9 mouse cellular contexts compared by ENCODE assay signal in genomic region chr14:51082599-51083581, GRCm38 (mm10). TPM values are rescaled to one million over a fixed set of nuclear protein-coding genes. Genes with fewer than 3 reads are reported as not detected.
DNase-seq lines count a peak whose midpoint lies in the region; ATAC-seq and TF ChIP-seq lines count a peak whose summit lies in the region.
"Had no signal": no experiment of that assay in that cellular context is flagged by ENCODE, and none has a peak within 500 bp of the region (broad histone marks: within the 10 kb centered on the region; RNA-seq: fewer than 3 reads in every experiment).

No protein-coding gene starts in this region.

- peaks cover 2% of the 10 kb centered on the region; the same call in 1 of the 2 replicates for H3K4me1 ChIP-seq in heart, embryonic 11.5 days (ENCODE audit: control insufficient read depth, insufficient read depth, low read length)
- H3K4me1 ChIP-seq in kidney, embryonic 14.5 days (ENCODE audit: control insufficient read depth, insufficient read depth, low read length): 0 out of 2 replicates have a peak, but pooled peaks cover 3% of the 10 kb centered on the region
- H3K4me1 ChIP-seq in liver, postnatal 0 days (ENCODE audit: insufficient read depth): peaks cover 15% of the 10 kb centered on the region
- peaks cover 7% of the 10 kb centered on the region for H3K4me1 ChIP-seq in neural tube, embryonic 11.5 days (ENCODE audit: control insufficient read depth, insufficient read depth, low read length)

- peak overlapping the region; percentile 74 for H3K9ac ChIP-seq in heart, embryonic 11.5 days (ENCODE audit: low read depth, low read length)
- H3K9ac ChIP-seq in kidney, embryonic 14.5 days (ENCODE audit: low read depth, low read length): peak overlapping the region; percentile 40
- peak overlapping the region; percentile 44 for H3K9ac ChIP-seq in liver, postnatal 0 days (replicated peaks)
- peak overlapping the region; percentile 30 for H3K9ac ChIP-seq in neural tube, embryonic 11.5 days (ENCODE audit: low read length)

- ATAC-seq in CD4-positive, CD25-positive, alpha-beta regulatory T cell, adult 4 months: peak; percentile 71
- peak; percentile 52 for ATAC-seq in heart, embryonic 11.5 days (replicated peaks; ENCODE audit: insufficient number of reproducible peaks, low FRiP score, low TSS enrichment)
- peak; percentile 67 for ATAC-seq in kidney, embryonic 14.5 days (ENCODE audit: low FRiP score, low TSS enrichment)
- ATAC-seq in liver, postnatal 0 days: peak; percentile 74
- ATAC-seq in neural tube, embryonic 11.5 days (ENCODE audit: insufficient read depth, low FRiP score, low TSS enrichment): peak; percentile 73

- no peaks in the 10 kb centered on the region for H3K36me3 ChIP-seq in heart, embryonic 11.5 days (ENCODE audit: control insufficient read depth, insufficient read depth, low read length)
- no peaks in the 10 kb centered on the region for H3K36me3 ChIP-seq in kidney, embryonic 14.5 days (ENCODE audit: control insufficient read depth, insufficient read depth, low read length)
- no peaks in the 10 kb centered on the region for H3K36me3 ChIP-seq in liver, postnatal 0 days (replicated peaks; ENCODE audit: insufficient read depth, low read length)
- no peaks in the 10 kb centered on the region for H3K36me3 ChIP-seq in neural tube, embryonic 11.5 days (ENCODE audit: control insufficient read depth, insufficient read depth, low read length)

- no peaks in the 10 kb centered on the region for H3K9me3 ChIP-seq in heart, embryonic 11.5 days (replicated peaks; ENCODE audit: control insufficient read depth, low read length)
- no peaks in the 10 kb centered on the region for H3K9me3 ChIP-seq in kidney, embryonic 14.5 days (ENCODE audit: control insufficient read depth, low read length)
- no peaks in the 10 kb centered on the region for H3K9me3 ChIP-seq in liver, postnatal 0 days (ENCODE audit: low read length)
- H3K9me3 ChIP-seq in neural tube, embryonic 11.5 days (ENCODE audit: control insufficient read depth, low read length): no peaks in the 10 kb centered on the region

- peak overlapping the region; percentile 88 for H3K4me2 ChIP-seq in heart, embryonic 11.5 days
- peak overlapping the region; percentile 65 for H3K4me2 ChIP-seq in kidney, embryonic 14.5 days (replicated peaks; ENCODE audit: low read depth, low read length)
- H3K4me2 ChIP-seq in liver, postnatal 0 days (ENCODE audit: low read depth, low read length): peak overlapping the region; percentile 86
- H3K4me2 ChIP-seq in neural tube, embryonic 11.5 days (ENCODE audit: low read depth): peak overlapping the region; percentile 75

- no peak for TF ChIP-seq EP300 in liver, postnatal 0 days (IDR thresholded peaks at IDR 0.05; ENCODE audit: low read depth)

- 3% methylated on average over 40 of the region's 40 CpGs for WGBS in heart, embryonic 11.5 days (ENCODE audit: insufficient replicate concordance)
- WGBS in kidney, embryonic 14.5 days: 3% methylated on average over 40 of the region's 40 CpGs
- WGBS in liver, postnatal 0 days (ENCODE audit: insufficient replicate concordance): 2% methylated on average over 40 of the region's 40 CpGs
- 3% methylated on average over 38 of the region's 40 CpGs for WGBS in neural tube, embryonic 11.5 days

- peak overlapping the region; percentile 15; the same call in 1 of the 2 replicates for H3K27ac ChIP-seq in heart, embryonic 11.5 days (ENCODE audit: low read depth, low read length)
- H3K27ac ChIP-seq in kidney, embryonic 14.5 days (ENCODE audit: low read depth, low read length): no peak overlapping the region
- peak overlapping the region; percentile 41 for H3K27ac ChIP-seq in liver, postnatal 0 days (ENCODE audit: low read depth)
- H3K27ac ChIP-seq in neural tube, embryonic 11.5 days (ENCODE audit: low read depth, low read length): no peak overlapping the region

- peak; percentile 48 for DNase-seq in adipocyte (ENCODE audit: low spot score)
- DNase-seq in embryo, embryonic 10.5 days (ENCODE audit: low spot score): peak; percentile 91
- peak; percentile 62 for DNase-seq in liver, postnatal 0 days
- DNase-seq in neural tube, embryonic 11.5 days (ENCODE audit: low spot score): peak; percentile 71
- DNase-seq in thymus, postnatal 14 days: peak; percentile 76

- H3K4me3 ChIP-seq in heart, embryonic 11.5 days (ENCODE audit: low read depth, low read length): peak overlapping the region; percentile 66
- H3K4me3 ChIP-seq in kidney, embryonic 14.5 days (ENCODE audit: low read length): peak overlapping the region; percentile 50
- H3K4me3 ChIP-seq in liver, postnatal 0 days (ENCODE audit: low read depth, low read length): peak overlapping the region; percentile 50
- H3K4me3 ChIP-seq in neural tube, embryonic 11.5 days (ENCODE audit: low read depth, low read length): peak overlapping the region; percentile 38

- no peaks in the 10 kb centered on the region for H3K27me3 ChIP-seq in heart, embryonic 11.5 days (ENCODE audit: control insufficient read depth, insufficient read depth, low read length)
- peaks cover 6% of the 10 kb centered on the region; the same call in 1 of the 2 replicates for H3K27me3 ChIP-seq in kidney, embryonic 14.5 days (ENCODE audit: control insufficient read depth, insufficient read depth, low read length)
- peaks cover 6% of the 10 kb centered on the region; the same call in 1 of the 2 replicates for H3K27me3 ChIP-seq in liver, postnatal 0 days (ENCODE audit: insufficient read depth, low read length)
- H3K27me3 ChIP-seq in neural tube, embryonic 11.5 days (ENCODE audit: control insufficient read depth, insufficient read depth, low read length): no peaks in the 10 kb centered on the region; the same call in 1 of the 2 replicates

- TF ChIP-seq CTCF in liver, postnatal 0 days (IDR thresholded peaks at IDR 0.05; ENCODE audit: low read depth): no peak

RNA-seq across cellular contexts. Expression of gene Rnase4, which starts 8.0 kb away (rescaled TPM):
- 10 to 100 TPM in 1 of 2 experiments, 1 to 10 TPM in 1; 9.8 to 16.6 TPM for polyA plus RNA-seq in CD4-positive, CD25-positive, alpha-beta regulatory T cell, adult 4 months (2017; shearing (Covaris generic))
- polyA plus RNA-seq in heart, embryonic 11.5 days (2014; fragmentation: Nextera tagmentation; extraction: Ambion mirVana): 11.5 and 12.6 TPM in 2 replicates
- 38.9 and 41.8 TPM in 2 replicates for polyA plus RNA-seq in kidney, embryonic 14.5 days (2014; fragmentation: Nextera tagmentation; extraction: Ambion mirVana)
- 221 and 337 TPM in 2 replicates for polyA plus RNA-seq in liver, postnatal 0 days (2015; fragmentation: Nextera tagmentation; extraction: Ambion mirVana)
- polyA plus RNA-seq in neural tube, embryonic 11.5 days (2014; fragmentation: Nextera tagmentation; extraction: Ambion mirVana): 12.3 and 12.7 TPM in 2 replicates

RNA-seq across cellular contexts. Expression of gene Ang, which starts 8.1 kb away (rescaled TPM):
- 1 to 10 TPM; 4.0 to 5.0 TPM for polyA plus RNA-seq in CD4-positive, CD25-positive, alpha-beta regulatory T cell, adult 4 months (2017; shearing (Covaris generic))
- 2.1 and 2.8 TPM in 2 replicates for polyA plus RNA-seq in heart, embryonic 11.5 days (2014; fragmentation: Nextera tagmentation; extraction: Ambion mirVana)
- 6.3 and 9.5 TPM in 2 replicates for polyA plus RNA-seq in kidney, embryonic 14.5 days (2014; fragmentation: Nextera tagmentation; extraction: Ambion mirVana)
- polyA plus RNA-seq in liver, postnatal 0 days (2015; fragmentation: Nextera tagmentation; extraction: Ambion mirVana): 85.3 and 131 TPM in 2 replicates
- polyA plus RNA-seq in neural tube, embryonic 11.5 days (2014; fragmentation: Nextera tagmentation; extraction: Ambion mirVana): 2.2 TPM in 2 replicates

RNA-seq across cellular contexts. Expression of gene Olfr750, which starts 8.7 kb away (rescaled TPM):
- polyA plus RNA-seq in CD4-positive, CD25-positive, alpha-beta regulatory T cell, adult 4 months (2017; shearing (Covaris generic)): not detected
- polyA plus RNA-seq in heart, embryonic 11.5 days (2014; fragmentation: Nextera tagmentation; extraction: Ambion mirVana): not detected in 2 replicates
- polyA plus RNA-seq in kidney, embryonic 14.5 days (2014; fragmentation: Nextera tagmentation; extraction: Ambion mirVana): not detected in 2 replicates
- not detected in 2 replicates for polyA plus RNA-seq in liver, postnatal 0 days (2015; fragmentation: Nextera tagmentation; extraction: Ambion mirVana)
- polyA plus RNA-seq in neural tube, embryonic 11.5 days (2014; fragmentation: Nextera tagmentation; extraction: Ambion mirVana): not detected in 2 replicates
- polyA plus RNA-seq: large intestine, adult 2 months had no signal

RNA-seq across cellular contexts. Expression of gene Rnase12, which starts 25.4 kb away (rescaled TPM):
- not detected for polyA plus RNA-seq in CD4-positive, CD25-positive, alpha-beta regulatory T cell, adult 4 months (2017; shearing (Covaris generic))
- polyA plus RNA-seq in heart, embryonic 11.5 days (2014; fragmentation: Nextera tagmentation; extraction: Ambion mirVana): 0.46 TPM in 1 of 2 replicates, not detected in the other
- 16.5 and 18.5 TPM in 2 replicates for polyA plus RNA-seq in kidney, embryonic 14.5 days (2014; fragmentation: Nextera tagmentation; extraction: Ambion mirVana)
- polyA plus RNA-seq in liver, postnatal 0 days (2015; fragmentation: Nextera tagmentation; extraction: Ambion mirVana): 1.3 and 1.6 TPM in 2 replicates
- not detected in 2 replicates for polyA plus RNA-seq in neural tube, embryonic 11.5 days (2014; fragmentation: Nextera tagmentation; extraction: Ambion mirVana)

RNA-seq across cellular contexts. Expression of gene Eddm3b, which starts 31.3 kb away (rescaled TPM):
- polyA plus RNA-seq in CD4-positive, CD25-positive, alpha-beta regulatory T cell, adult 4 months (2017; shearing (Covaris generic)): not detected
- polyA plus RNA-seq in heart, embryonic 11.5 days (2014; fragmentation: Nextera tagmentation; extraction: Ambion mirVana): not detected in 2 replicates
- 2.1 and 2.5 TPM in 2 replicates for polyA plus RNA-seq in kidney, embryonic 14.5 days (2014; fragmentation: Nextera tagmentation; extraction: Ambion mirVana)
- 0.07 TPM in 2 replicates for polyA plus RNA-seq in liver, postnatal 0 days (2015; fragmentation: Nextera tagmentation; extraction: Ambion mirVana)
- not detected in 2 replicates for polyA plus RNA-seq in neural tube, embryonic 11.5 days (2014; fragmentation: Nextera tagmentation; extraction: Ambion mirVana)
- polyA plus RNA-seq: large intestine, adult 2 months had no signal

Comparison
In these comparisons a context has a peak if more than half of its experiments do, and no peak if none do; other contexts are left out.
1. H3K27ac ChIP-seq: peak in heart, embryonic 11.5 days (single experiment) and liver, postnatal 0 days (single experiment); none in kidney, embryonic 14.5 days (single experiment) and neural tube, embryonic 11.5 days (single experiment).
2. Peak in every context shown above with its lines, with median percentiles within 50 percentile points of each other: ATAC-seq, DNase-seq, H3K4me2 ChIP-seq, H3K4me3 ChIP-seq and H3K9ac ChIP-seq.